Mouse (Mus musculus): ENCODE measurements around the gene Rbm25. TPM values are rescaled to one million over a fixed set of nuclear protein-coding genes. Genes with fewer than 3 reads are reported as not detected.

Gene Rbm25
- total RNA-seq, 1 experiment from 2014 or later = 114 TPM

GRCm38 (mm10) chr12:83732225-83732624 is 101.2 kb downstream of the Rbm25 start:
- DNase-seq = no peak

Other genes with a start within 250 kb of the Rbm25 start
- 11.3 and 14.1 TPM in 2 replicates for gene Dpf3, start 143.5 kb upstream of the Rbm25 start, total RNA-seq (2021)
- 56.8 and 65.9 TPM in 2 replicates for gene Dcaf4, start 110.8 kb upstream of the Rbm25 start, total RNA-seq (2021)
- gene Zfyve1, start 34.0 kb upstream of the Rbm25 start, total RNA-seq (2021) = 40.5 and 42.3 TPM in 2 replicates
- gene Psen1, start 56.9 kb downstream of the Rbm25 start, total RNA-seq (2021) = 68.3 and 73.5 TPM in 2 replicates
- 1.4 and 2.0 TPM in 2 replicates for gene Papln, start 132.4 kb downstream of the Rbm25 start, total RNA-seq (2021)

Measured in adrenal gland, postnatal 25 days (tissue).